Mouse (Mus musculus): Measurements from ENCODE around the gene Gm21560. TPM values are rescaled to one million over a fixed set of nuclear protein-coding genes. Genes with fewer than 3 reads are reported as not detected.

Gene Gm21560
- not detected for total RNA-seq (2023)

DNA sequence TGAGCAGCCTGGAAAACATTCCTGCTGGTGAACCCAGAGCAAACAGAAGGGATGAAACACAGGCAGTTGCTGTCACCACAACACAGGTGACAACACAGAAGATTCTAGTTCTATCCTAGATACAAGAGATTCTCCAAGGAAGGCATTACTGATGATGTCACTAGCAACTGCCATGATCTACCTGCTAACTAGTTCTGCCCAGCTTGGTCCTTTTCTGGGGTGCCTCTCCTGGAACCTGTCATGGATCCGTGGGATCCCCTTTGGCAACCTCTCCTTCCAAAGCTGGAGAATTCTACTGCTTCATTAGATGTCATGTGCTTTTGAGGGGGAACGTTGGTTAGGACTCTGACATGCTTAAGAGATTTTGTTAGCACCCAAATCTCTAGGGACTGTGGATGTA is at the start of gene Gm21560:
Gene Gm21560 (minus strand): TSS at position 101 of the 400 bp plus-strand sequence.

Other genes starting within 250 kb of the Gm21560 start
- not detected for gene Gm3453, start 240.2 kb downstream of the Gm21560 start, total RNA-seq (2023)
- gene Gm6337, start 161.0 kb downstream of the Gm21560 start, total RNA-seq (2023) = not detected
- not detected for gene Gm8206, start 125.3 kb downstream of the Gm21560 start, total RNA-seq (2023)
- gene Gm3468, start 110.6 kb downstream of the Gm21560 start, total RNA-seq (2023) = not detected
- not detected for gene Gm3476, start 93.5 kb downstream of the Gm21560 start, total RNA-seq (2023)
- not detected for gene Gm3411, start 68.0 kb upstream of the Gm21560 start, total RNA-seq (2023)
- not detected for gene Gm21103, start 85.6 kb upstream of the Gm21560 start, total RNA-seq (2023)
- not detected for gene Gm3618, start 124.4 kb upstream of the Gm21560 start, total RNA-seq (2023)
- not detected for gene Gm16440, start 171.0 kb upstream of the Gm21560 start, total RNA-seq (2023)
- under 1 TPM in 1 of 2 experiments, not detected in 1; 0.59 TPM for gene Gm3591, start 193.2 kb upstream of the Gm21560 start, total RNA-seq (2023)
- gene Gm3594, start 225.3 kb upstream of the Gm21560 start, total RNA-seq (2023) = not detected

All from B cell, adult 67 days (primary cell).